Comparison of ENCODE assay signal across 8 mouse cellular contexts in the genomic region with DNA sequence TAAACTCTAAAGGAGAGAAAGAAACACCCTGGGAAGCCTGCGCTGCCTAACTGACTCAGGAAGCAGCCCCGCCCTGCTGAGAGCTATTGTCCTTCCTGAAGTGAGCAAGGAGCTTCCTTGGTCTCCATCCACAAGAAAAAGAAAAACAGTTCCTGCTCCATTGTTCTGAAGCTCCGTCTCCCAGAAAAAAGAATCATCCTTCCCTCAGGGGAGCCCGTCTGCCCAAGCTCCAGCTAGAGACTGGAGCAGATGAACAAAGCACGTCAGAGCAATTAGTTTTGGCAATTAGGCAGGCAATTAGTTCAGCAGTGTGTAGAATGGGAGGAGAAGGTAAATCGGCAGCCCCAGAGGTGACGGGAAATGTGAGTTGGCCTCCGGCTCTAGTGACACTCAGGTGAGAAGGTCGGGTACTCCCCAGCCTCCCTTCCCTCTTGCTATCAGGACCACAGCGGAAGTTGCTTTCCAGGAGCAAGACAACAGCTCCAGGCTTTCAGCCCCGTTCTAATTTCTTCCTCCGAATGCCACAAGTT. TPM values are rescaled to one million over a fixed set of nuclear protein-coding genes. Genes with fewer than 3 reads are reported as not detected.
DNase-seq lines count a peak whose midpoint lies in the region; ATAC-seq and TF ChIP-seq lines count a peak whose summit lies in the region.

No protein-coding gene starts in this region.

- TF ChIP-seq POLR2A in bone marrow, adult 2 months (IDR thresholded peaks at IDR 0.05; ENCODE audit: borderline replicate concordance, control insufficient read depth, low read depth, low read length): no peak

- 20% methylated on average over 12 of the region's 12 CpGs for WGBS in bone marrow, adult 2 months
- WGBS in heart, embryonic 13.5 days: 2% methylated on average over 12 of the region's 12 CpGs
- 5% methylated on average over 12 of the region's 12 CpGs for WGBS in kidney, postnatal 0 days

- H3K36me3 ChIP-seq in heart, embryonic 13.5 days: no peaks in the 10 kb centered on the region
- H3K36me3 ChIP-seq in kidney, postnatal 0 days (ENCODE audit: insufficient read depth, low read length): no peaks in the 10 kb centered on the region

- H3K4me3 ChIP-seq in bone marrow, adult 2 months (replicated peaks; ENCODE audit: control insufficient read depth, low read depth, low read length): no peak overlapping the region
- peak overlapping the region; percentile 47 for H3K4me3 ChIP-seq in heart, embryonic 13.5 days
- H3K4me3 ChIP-seq in kidney, postnatal 0 days (replicated peaks; ENCODE audit: low read depth, low read length): no peak overlapping the region; the same call in 1 of the 2 replicates

- H3K9ac ChIP-seq in heart, embryonic 13.5 days: peak overlapping the region; percentile 71
- H3K9ac ChIP-seq in kidney, postnatal 0 days (ENCODE audit: low read depth, low read length): no peak overlapping the region

- peak; percentile 48 for DNase-seq in CD4-positive, CD25-positive, alpha-beta regulatory T cell, adult 2 months (ENCODE audit: low read depth, low spot score)
- peak; percentile 70 for DNase-seq in kidney, postnatal 0 days (ENCODE audit: low spot score)
- peak; percentile 78 for DNase-seq in lung, postnatal 36 days
- DNase-seq in urinary bladder, postnatal 14 days (ENCODE audit: low spot score): no peak
- DNase-seq in gastrocnemius, postnatal 36 days: no peak

- no peak for TF ChIP-seq CTCF in bone marrow, adult 2 months (IDR thresholded peaks at IDR 0.05; ENCODE audit: control insufficient read depth, insufficient read depth, low read length)
- TF ChIP-seq CTCF in kidney, postnatal 0 days (IDR thresholded peaks at IDR 0.05; ENCODE audit: low read depth): no peak

- intact Hi-C loops in gastrocnemius, postnatal 36 days (cut with DNase I): no loop called here

- peak overlapping the region; percentile 81 for H3K4me2 ChIP-seq in heart, embryonic 13.5 days
- H3K4me2 ChIP-seq in kidney, postnatal 0 days (ENCODE audit: low read length): peak overlapping the region; percentile 50

- 0 out of 2 replicates have a peak, but pooled peaks cover 2% of the 10 kb centered on the region for H3K27me3 ChIP-seq in heart, embryonic 13.5 days (replicated peaks)
- no peaks in the 10 kb centered on the region for H3K27me3 ChIP-seq in kidney, postnatal 0 days (ENCODE audit: insufficient read depth, low read length)

- ATAC-seq in CD4-positive, CD25-positive, alpha-beta regulatory T cell, adult 4 months: no peak
- no peak for ATAC-seq in heart, embryonic 13.5 days (ENCODE audit: extremely low read depth, insufficient number of reproducible peaks, low FRiP score, low TSS enrichment)
- peak; percentile 44; the same call in 1 of the 2 replicates for ATAC-seq in kidney, postnatal 0 days (replicated peaks; ENCODE audit: low FRiP score, low read depth)

- peaks cover 15% of the 10 kb centered on the region; the same call in 1 of the 2 replicates for H3K4me1 ChIP-seq in bone marrow, adult 2 months (ENCODE audit: control insufficient read depth, insufficient read depth, low read length)
- peaks cover 33% of the 10 kb centered on the region for H3K4me1 ChIP-seq in heart, embryonic 13.5 days
- peaks cover 9% of the 10 kb centered on the region for H3K4me1 ChIP-seq in kidney, postnatal 0 days (replicated peaks; ENCODE audit: insufficient read depth, low read length)

- H3K27ac ChIP-seq in bone marrow, adult 2 months (ENCODE audit: control insufficient read depth, insufficient read depth, low read depth, low read length, poor library complexity): peak overlapping the region; percentile 37; the same call in 1 of the 2 replicates
- H3K27ac ChIP-seq in heart, embryonic 13.5 days (replicated peaks): 0 out of 2 replicates have a peak overlapping the region, but pooled peaks have one; percentile 17
- H3K27ac ChIP-seq in kidney, postnatal 0 days: peak overlapping the region; percentile 33; the same call in 1 of the 2 replicates

- H3K9me3 ChIP-seq in heart, embryonic 13.5 days: no peaks in the 10 kb centered on the region
- H3K9me3 ChIP-seq in kidney, postnatal 0 days (replicated peaks; ENCODE audit: low read length): no peaks in the 10 kb centered on the region

RNA-seq across cellular contexts. Expression of a gene that starts 3.7 kb away (rescaled TPM):
- 100 to 1,000 TPM; 184 to 254 TPM for polyA plus RNA-seq in CD4-positive, CD25-positive, alpha-beta regulatory T cell, adult 4 months (2017; shearing (Covaris generic))
- 159 and 163 TPM in 2 replicates for polyA plus RNA-seq in bone marrow, adult 2 months (2011; ENCODE audit: insufficient read depth, insufficient read length, low replicate concordance, missing spikeins)
- polyA plus RNA-seq in heart, embryonic 13.5 days (2015; fragmentation: Nextera tagmentation; extraction: Ambion mirVana): 46.2 and 56.1 TPM in 2 replicates
- polyA plus RNA-seq in kidney, postnatal 0 days (2015; fragmentation: Nextera tagmentation; extraction: Ambion mirVana): 95.6 and 99.0 TPM in 2 replicates
- 10 to 100 TPM; 25.5 to 26.8 TPM for total RNA-seq in gastrocnemius, postnatal 36 days (2021)

Comparison
In these comparisons a context has a peak if more than half of its experiments do, and no peak if none do; other contexts are left out.
1. DNase-seq: peak in CD4-positive, CD25-positive, alpha-beta regulatory T cell, adult 2 months (single experiment), kidney, postnatal 0 days (single experiment) and lung, postnatal 36 days (single experiment); none in urinary bladder, postnatal 14 days (single experiment) and gastrocnemius, postnatal 36 days (0 of 2).
2. Peak in every context shown above with its lines, with median percentiles within 50 percentile points of each other: H3K27ac ChIP-seq.